Mouse (Mus musculus) heart, adult 2 months (tissue): ENCODE results near the gene Slc39a11.

ENCODE experiments used
- CTCF ChIP-seq: fragments of 200-600 bp; IDR thresholded peaks from 2 replicates; pipeline ENCODE4 v1.8.1; 2022; ENCODE audit warnings: antibody characterized with exemption, mild to moderate bottlenecking, moderate library complexity
- EP300 ChIP-seq: fragments of 200-500 bp; IDR thresholded peaks from 2 replicates; pipeline ENCODE4 v1.6.1; 2011; ENCODE audit warnings: low read depth, low read length, control low read depth; ENCODE audit not compliant: insufficient read depth
- POLR2A ChIP-seq: fragments of 200-500 bp; IDR thresholded peaks from 2 replicates; pipeline ENCODE4 v1.6.1; 2011; ENCODE audit warnings: mild to moderate bottlenecking, low read depth, low read length, control low read depth; ENCODE audit not compliant: insufficient read depth

DNA sequence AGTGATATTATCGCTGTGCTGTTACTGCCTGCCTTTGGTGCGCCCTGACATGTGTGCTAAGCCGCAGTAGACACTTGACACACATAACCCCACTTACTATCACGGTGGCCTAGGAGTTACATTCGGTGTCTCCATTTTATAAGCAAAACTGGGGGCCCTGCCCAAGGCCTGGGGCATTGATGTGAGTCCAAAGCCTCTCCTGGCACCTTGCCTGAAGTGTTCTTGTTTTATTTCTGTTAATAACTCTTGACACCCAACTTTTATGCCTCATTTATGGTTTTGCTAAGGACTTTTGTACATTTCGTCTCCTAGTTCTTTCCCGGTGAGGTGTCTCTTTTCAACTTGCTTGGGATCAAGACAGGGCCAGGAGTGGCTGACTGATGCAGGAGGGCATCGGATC lies 373.4 kb downstream of the Slc39a11 start:
- TF ChIP-seq CTCF (no peak), POLR2A (no peak), EP300 (no peak)
